Mouse (Mus musculus) T-helper 2 cell (primary cell): ENCODE measurements at regions not wholly inside any gene's neighbourhood (a gene's known extent, or its start where the extent isn't known, plus 50 kb on each side); places are given as distances from the start of the nearest gene placed in this dataset.

ENCODE experiments used
- in situ Hi-C: fragments of 300-600 bp; cut with MboI, MseI; formaldehyde crosslinking; loops from one replicate; pipeline ENCODE4 v1.15.1; 2025; ENCODE audit warnings: high pct_unique_total_duplicates

DNA sequence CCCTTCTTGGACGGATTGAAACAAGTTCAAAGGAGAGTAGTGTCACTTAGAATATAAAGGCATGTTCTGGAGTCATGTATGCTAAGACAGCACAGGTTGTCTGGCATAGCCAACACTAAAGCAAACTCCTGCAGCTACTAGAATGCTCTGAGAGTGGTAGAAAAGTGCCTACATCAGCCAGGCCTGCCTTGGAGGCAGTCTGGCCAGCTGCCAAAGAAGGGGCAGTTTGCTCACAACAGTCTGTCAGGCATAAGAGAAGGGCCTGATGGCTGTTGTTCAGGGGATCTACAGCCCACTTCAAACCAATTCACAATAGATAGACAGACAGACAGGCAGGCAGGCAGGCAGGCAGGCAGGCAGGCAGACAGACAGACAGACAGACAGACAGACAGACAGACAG is 136.5 kb upstream of the Dap start:
- in situ Hi-C loops: no loop called here

DNA sequence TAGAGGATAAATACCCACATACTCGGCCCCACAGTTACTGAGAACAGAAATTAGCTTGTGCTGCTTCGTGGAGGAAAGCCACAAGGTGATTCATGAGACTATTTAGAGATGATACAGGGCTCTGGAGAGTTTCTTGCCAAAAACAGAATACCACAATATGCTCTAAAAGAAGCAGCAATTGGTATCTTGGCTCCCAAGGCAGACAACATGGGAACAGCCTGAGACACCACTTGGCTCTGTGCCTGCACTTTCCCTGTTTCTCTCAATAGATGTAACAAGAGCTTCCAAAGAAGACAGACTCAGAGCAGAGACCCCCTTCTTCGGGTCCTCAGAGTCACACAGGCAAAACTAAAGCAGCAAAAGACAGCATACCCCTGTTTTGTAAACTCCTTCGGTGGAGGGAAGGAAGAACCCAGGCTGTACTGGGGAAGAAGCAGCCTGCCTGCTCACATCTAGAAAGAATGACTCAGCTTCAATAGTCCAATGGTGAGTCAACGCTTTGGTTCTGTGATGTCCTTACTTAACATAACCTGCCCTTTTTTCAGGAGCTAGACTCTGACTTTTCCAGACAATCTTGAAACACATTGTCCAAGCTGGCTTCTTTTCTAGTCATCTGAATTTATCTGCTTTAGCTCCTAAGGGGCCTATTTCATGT is 132.1 kb upstream of the Dap start:
- in situ Hi-C loops: loop anchor here (5.0 kb wide), 1 partner anchor 105 kb away; no protein-coding TSS in a partner anchor

DNA sequence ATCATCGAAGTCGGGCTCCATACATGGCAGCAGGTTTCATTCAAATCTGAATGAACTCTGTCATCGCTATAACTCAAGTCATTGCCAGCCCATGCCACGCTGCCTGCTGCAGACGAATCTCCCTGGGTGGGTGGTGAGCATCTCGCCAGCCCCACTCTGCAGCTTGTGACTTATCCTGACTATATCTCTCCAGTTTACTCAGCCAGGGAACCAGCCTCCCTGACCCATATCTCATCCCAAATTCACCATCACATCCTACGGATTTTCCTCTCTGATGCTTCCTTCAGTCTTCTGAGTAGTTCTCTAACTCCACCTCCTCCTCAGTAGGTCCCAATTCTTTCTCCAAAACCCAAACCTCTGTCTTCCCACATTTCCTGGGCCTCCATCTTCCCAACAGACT is 127.9 kb upstream of the Dap start:
- in situ Hi-C loops: no loop called here

DNA sequence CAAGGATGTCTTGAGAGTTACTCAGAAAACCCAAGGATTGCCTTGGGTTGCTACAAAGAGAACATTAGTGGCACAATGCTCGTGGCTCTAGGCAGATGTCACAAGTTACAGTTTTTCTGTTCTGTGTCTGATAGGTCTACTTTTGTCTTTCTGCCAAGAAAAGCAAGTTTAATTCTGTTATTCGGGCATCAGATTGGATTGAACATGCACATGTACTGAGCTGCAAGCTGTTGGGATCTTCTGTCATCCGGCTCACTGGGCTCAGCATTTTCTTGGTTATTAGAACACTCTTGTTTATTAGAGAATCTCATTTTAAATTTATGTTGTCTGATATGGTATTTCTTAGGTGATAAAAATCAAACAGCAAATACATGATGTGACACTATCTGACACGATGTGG is 126.8 kb upstream of the Dap start:
- in situ Hi-C loops: no loop called here

DNA sequence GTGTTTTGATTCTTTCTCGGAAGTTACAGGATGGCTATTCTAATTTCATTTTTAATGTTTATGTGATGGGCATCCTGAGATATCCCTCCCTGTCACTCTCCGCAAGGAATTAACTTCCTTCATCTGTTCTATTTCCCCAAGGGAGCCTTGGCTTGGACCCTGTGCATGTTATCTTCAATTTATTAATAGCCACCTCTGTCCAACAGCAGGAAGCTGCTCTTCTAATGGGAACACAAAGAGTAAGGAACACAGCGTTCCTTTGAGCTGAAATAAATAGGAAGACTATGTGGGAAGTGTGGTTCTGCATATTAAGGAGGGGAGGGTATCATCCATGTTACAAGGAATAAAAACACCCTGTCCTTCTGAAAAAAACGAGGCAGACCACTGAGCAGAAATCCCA is 119.4 kb upstream of the Dap start:
- in situ Hi-C loops: no loop called here

DNA sequence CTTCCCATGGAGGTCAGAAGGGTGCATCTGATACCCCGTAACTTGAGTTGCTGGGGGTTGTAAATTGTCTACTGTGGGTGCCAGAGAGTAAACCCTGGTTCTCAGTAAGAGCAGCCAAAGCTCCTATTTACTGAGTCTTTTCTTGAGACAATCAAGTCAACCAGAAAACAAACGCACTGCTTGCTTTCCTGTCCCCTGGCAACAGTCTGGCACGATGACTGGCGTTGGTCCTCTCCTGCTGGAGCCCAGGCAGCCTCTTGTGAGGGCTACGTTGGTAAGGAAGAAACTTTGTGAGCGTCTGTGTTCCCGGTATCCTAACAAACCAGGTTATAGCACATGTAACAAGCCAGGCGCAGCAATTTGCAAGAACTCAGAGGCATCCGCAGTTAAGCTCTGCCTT is 117.2 kb upstream of the Dap start:
- in situ Hi-C loops: no loop called here

DNA sequence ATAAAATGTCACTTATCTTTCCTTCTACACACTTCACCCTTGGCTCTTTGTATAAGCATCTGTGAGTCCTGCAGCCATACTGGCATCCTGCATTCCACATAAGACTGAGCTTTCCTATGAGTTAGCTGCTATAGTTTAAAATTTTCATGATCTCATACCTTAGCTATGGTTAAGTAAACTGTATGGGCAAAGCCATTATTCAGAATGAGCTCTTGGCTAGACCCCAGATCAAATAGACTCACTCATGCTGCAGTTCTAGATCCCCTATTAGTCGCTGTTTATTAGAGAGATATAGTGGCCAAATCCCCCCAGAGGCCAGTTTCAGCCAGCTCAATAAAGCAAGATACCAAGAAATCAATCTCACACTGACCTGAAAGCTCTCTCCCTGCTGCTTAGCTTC is 110.9 kb upstream of the Dap start:
- in situ Hi-C loops: no loop called here

DNA sequence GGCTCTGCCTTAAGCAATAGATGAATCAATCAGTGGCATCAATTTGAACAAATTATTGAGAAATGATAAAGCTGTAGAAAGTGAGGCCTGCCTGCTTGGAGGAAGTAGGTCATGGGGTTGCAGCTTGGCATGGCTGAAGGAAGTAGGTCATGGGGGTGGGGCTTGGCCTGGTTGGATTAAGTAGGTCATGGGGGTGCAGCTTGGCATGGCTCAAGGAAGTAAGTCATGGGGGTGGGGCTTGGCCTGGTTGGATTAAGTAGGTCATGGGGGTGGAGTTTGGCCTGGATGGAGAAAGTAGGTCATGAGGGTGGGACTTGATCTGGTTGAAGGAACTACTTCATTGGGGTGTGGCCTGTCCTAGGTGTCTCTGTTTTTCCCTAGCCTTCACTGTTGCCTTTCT is 106.8 kb upstream of the Dap start:
- in situ Hi-C loops: no loop called here

DNA sequence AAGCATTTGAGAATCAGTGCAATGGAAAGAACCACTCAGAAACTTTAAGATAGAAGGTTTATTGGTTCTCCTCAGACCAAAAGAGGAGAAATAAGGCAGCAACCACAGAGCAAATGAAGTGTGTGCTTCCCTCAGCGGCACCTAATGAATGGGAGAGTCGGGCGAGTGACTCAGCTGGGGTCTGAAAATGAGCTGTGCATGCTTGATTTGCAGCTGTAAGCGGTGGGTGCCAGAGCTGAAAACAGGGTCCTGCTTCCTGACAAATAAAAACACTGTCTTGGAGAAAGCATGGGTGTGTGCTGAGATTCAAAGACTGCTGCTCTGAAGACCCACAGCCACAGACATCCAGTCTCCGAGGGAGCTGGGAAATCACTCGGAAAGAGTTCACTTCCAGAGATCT is 104.0 kb upstream of the Dap start:
- in situ Hi-C loops: no loop called here

DNA sequence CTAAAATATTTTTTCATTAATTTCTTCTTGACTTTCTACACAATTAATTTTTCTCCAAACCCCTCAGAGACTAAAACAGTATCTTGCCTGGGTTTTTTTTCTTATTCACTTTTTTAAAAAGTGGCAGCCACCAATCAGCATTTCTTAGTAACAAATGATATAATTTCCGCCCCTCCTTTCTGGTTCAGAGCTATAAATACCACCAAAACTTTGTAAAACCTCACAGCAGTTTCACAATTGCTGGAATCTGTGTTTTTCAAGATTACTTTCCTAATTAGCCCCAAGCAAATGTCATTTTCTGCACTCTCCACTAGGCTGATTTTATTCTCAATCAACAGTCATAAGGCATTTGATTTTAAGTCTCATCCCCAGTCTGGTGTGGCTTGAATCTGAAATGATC is 98.3 kb upstream of the Dap start:
- in situ Hi-C loops: no loop called here

DNA sequence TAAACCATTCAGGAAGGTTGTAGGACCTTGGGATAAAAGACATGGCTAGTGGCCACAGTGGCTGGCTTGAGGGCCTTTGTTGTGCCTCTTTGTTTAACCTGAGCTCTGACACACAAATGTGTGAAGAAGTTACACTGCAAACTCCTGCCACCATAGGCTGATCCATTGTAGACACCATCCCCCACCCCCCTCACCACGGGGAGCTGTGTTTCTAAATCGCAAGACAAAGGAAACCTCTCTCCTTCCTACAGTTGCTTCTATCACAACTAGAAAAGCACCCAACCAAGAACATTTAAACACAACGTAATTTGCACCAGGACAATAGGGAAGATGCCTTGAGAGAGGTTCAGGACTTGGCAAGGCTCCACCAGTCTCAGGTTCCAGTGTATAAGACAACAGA is 97.1 kb upstream of the Dap start:
- in situ Hi-C loops: no loop called here

DNA sequence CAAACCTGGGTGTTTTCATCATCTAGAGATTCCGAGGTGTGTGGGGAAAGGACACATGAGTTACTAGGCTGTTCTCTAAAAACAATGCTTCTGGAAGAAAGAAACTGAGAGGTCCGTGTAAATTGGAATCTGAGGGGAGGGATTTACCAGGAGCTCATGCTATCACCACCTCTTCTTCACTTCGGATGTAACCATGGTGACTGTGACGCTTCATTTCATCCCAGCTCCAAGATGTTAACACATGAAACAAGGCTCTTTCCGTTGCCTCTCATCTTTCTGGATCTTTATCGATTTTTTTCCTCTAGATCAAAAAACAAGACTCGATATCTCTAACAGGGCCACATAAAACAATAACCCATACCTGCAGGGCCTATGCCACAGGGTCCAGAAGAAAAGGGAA is 89.2 kb upstream of the Dap start:
- in situ Hi-C loops: no loop called here

DNA sequence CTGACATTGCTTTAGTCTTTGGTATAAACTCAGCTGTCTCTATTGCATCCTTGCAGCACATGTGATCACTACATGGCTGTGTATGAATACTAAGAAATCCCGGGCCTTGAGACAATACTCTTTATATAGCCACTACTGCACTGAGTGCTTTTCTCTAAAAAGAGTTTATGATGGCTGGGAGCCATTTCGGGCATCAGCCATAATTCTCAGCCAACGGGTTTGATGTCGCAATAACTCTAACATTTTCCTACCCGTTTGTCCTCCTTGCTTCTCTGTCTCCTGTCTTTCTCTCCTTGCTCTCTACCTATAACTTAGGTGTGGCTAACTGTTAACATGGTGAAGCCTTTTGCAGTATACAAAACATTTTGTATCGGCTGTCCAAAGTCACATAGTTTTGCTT is 85.5 kb upstream of the Dap start:
- in situ Hi-C loops: no loop called here

DNA sequence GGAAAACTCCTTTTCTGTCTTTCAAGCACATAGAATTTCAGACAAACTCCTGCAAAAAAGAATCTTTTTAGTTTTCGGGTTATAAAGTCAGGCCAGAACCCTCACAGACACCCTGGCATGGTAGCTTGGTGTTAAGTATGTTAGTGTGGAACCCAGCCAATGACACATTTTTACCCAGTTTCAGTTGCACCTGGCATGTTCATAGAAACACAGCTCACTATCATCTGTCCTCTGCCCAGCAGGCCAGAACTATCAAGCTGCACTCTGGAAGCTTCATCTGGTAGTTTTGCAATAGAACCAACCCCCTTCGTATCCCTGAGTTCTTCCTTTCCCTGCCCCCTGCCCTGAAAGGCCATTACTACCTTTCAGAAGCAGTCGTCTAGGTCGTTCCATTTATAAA is 82.4 kb upstream of the Dap start:
- in situ Hi-C loops: no loop called here

DNA sequence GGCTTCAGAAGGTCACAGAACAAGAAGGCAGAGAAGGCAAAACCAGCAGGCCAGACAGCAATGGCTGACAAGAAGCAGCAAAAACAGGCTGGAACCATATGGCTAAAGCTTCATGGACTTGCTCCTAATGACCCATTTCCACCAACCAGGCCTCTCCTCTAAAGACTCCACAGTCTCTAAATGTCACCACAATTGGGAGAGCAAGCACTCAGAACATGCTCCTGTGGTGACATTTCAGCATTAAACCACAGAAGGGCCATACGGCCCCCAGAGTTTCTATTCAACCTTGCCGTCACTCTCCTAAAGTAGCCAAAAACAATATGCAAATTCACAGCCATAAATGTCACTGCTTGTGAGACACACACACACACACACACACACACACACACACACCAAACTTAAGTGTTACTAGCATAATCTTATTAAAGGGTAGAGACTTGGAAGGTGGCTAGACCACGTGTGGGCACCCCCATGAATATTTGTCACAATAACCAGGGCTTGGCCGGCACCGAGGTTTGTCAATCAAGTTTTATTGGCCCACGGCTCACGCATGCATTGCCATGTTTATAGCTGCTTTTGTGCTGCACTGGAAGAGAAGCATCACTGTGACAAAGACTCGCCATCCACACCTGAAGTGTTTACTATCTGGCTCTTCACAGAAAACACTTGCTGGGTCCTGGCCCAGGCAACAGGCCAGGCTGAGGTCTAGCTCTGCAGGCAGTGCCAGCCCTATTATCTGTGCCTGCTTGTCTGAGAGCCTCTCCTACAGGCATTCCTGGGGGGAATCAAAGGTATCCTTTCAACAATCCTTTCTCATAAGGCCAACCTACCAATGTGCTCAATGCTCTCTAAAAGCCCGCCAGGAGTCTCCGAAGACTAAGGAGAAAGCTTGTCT is 75.6 kb upstream of the Dap start:
- in situ Hi-C loops: no loop called here

DNA sequence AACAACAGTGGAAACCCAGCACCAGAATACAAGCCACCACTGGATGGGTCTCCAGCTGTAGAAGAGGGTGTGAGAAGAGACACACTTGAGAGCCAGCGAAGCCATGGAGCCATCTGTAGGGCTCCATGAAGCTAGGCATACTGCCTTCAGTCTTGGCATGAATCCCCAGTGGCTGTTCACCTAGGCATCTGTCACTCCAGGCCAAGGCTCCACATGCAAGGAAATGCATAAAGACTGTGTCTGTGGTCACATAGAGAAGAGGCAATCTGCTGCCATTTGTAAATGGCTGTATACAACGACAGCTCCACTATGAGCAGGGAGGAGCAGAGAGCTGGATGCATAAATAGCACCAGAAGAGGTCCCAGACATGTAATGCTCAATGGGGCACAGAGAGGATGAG is 74.3 kb upstream of the Dap start:
- in situ Hi-C loops: no loop called here

DNA sequence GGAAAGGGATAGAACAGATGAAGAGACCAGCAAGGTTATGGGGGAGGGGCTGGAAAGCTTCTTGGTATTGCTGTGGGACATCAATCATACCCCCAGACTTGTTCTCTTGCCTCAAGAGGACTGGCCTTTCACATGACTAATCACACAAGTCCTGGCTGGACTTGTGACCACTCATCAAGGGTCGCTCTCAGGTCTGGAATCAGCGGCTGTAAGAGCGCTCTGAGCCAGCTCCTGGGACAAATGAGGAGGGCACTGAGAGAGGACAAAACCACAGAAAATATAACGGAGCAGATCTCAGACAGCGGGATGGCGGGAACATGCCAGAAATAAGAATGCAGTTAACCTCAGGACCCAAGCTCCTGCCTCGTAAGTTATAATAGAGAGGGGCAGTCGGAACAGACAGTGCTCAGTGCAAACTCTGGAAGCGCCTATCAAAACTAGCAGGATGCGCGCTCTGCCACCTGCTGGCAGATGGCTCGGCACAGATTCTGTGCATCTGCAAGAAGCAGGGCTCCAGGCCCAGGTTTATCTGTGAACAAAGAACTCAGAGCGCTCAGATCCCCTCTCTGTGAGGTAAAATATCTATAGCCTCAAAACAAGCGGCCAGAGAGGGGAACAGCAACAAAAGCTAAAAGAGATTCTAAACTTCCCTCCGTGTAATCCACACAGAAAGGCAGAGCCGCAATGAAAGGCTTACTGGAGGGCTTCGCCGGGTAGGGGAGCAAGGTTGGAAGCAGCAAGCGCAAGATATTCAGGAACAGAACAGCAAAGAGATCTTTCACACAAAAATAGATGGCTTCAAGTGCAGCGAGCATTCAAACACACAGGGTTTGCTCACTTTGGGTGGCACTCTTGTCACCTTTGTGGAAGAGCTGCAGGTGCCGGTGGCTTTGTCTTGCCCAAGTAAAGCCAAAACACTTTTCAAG is 73.3 kb upstream of the Dap start:
- in situ Hi-C loops: no loop called here

DNA sequence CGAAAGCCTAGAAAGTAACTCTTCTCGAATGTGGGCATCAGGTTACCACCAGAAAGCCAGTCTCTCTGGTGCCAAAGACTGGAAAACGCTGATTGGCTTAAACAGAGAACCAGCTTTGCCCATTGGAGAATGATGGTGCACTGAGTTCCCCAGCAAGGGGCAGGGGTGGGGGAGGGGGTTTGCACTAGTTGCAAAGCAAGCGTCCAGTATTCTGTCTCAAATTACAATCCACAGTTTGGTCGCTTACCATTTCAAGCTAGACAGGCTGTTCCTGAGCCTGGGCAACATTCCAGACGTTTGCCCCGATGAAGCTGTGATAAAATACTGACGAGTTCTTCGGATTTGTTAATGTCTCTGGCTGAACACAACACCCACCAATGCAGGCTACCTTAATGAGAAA is 69.0 kb upstream of the Dap start:
- in situ Hi-C loops: no loop called here

DNA sequence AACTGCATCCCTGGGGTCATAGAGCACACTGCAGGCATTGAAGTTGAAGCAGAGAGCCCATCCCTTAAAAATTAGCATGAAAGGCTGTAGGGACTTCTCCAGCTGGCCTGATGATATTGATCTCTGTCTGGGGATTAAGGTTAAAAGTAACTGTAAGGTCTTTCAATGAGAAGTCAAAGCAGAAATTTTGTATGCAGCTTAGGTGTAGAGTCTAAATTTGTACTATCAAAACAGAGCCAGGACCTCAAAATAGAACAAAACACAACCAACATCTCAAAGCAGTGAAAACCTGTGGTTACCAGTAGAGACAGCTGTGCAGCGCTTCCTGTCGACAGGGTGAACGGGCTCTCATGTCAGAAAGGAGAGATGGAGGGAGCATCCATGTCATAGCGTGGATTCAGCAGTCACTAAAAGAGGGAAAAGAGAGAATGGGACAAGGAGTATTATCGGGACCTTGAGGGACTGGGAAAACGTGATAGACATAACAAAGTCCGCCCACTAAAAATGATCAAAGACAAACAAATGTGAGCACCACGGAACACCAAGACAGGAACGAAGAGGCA is 57.5 kb upstream of the Dap start:
- in situ Hi-C loops: no loop called here

DNA sequence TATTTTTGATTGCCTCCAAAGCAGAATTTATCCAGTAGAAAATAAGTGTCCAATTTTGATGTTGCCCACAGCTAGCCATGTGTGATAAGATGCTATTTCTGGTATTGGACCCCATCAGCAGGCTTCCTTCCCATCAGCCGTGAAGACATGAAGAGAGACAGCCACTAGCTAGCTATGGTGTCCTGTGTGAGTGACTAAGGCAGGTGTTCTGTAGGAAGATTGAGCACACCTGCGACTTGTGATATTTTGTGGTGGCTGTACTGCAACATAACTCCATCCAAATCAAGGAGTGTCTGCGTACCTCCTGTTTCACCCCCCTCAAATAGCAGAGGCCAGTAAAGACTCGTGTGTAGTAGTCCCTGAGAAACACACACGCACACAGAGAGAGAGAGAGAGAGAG is 56.6 kb upstream of the Dap start:
- in situ Hi-C loops: no loop called here

DNA sequence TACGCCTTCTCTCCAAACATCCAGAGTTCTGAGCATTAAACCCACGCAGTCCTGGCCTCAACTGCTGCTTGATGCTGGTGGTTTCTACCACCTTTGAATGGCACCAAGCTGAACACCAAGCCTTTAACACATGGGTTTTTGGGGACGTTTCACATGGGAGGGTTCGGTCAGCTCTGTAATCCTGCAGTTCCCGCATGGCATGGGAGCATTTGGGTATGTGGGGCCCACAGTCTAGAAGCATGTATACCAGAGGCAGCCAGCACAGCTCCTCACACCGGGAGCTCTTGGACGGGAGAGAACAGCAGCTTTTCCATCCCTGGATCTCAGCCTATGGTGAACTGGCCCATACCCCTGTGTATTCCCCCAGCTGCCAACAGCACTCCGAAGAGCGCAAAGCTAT is 55.9 kb upstream of the Dap start:
- in situ Hi-C loops: no loop called here
